Mouse (Mus musculus) embryonic facial prominence, embryonic 14.5 days (tissue): ENCODE results near the gene Tmem82. TPM values are rescaled to one million over a fixed set of nuclear protein-coding genes. Genes with fewer than 3 reads are reported as not detected.

Experiments
- ATAC-seq: fragments of 200-750 bp; cut with Nextera tagmentation; 2 replicates; pipeline ENCODE4 v1.8.0; 2017; ENCODE audit warnings: low read depth, moderate number of reproducible peaks, moderate TSS enrichment
- DNase-seq: peaks from one replicate; pipeline ENCODE4 v3.0.0-alpha.2; 2015; ENCODE audit warnings: low spot score
- H3K27ac ChIP-seq: fragments of 300-500 bp; sonication (generic); replicated peaks from 2 replicates; pipeline ENCODE4 v1.5.1; 2014; ENCODE audit warnings: low read depth, mild to moderate bottlenecking, low read length, moderate library complexity
- H3K27me3 ChIP-seq: fragments of 300-500 bp; sonication (generic); replicated peaks from 2 replicates; pipeline ENCODE4 v1.6.1; 2014; ENCODE audit warnings: low read length; ENCODE audit not compliant: control insufficient read depth, insufficient read depth
- H3K36me3 ChIP-seq: fragments of 300-500 bp; sonication (generic); 2 replicates; pipeline ENCODE4 v1.6.1; 2014; ENCODE audit warnings: low read length, mixed read lengths; ENCODE audit not compliant: control insufficient read depth, insufficient read depth
- H3K4me1 ChIP-seq: fragments of 300-500 bp; sonication (generic); 2 replicates; pipeline ENCODE4 v1.6.1; 2014; ENCODE audit warnings: antibody characterized with exemption, low read length; ENCODE audit not compliant: control insufficient read depth, insufficient read depth
- H3K4me2 ChIP-seq: fragments of 300-500 bp; sonication (generic); 2 replicates; pipeline ENCODE4 v1.6.1; 2014; ENCODE audit warnings: low read depth, mild to moderate bottlenecking, low read length, moderate library complexity, mixed read lengths
- H3K4me3 ChIP-seq: fragments of 300-500 bp; sonication (generic); 2 replicates; pipeline ENCODE4 v1.5.1; 2014; ENCODE audit warnings: low read depth, mild to moderate bottlenecking, low read length
- H3K9ac ChIP-seq: fragments of 300-500 bp; sonication (generic); 2 replicates; pipeline ENCODE4 v1.6.1; 2014; ENCODE audit warnings: low read depth, mild to moderate bottlenecking, low read length, moderate library complexity, mixed read lengths
- H3K9me3 ChIP-seq: fragments of 300-500 bp; sonication (generic); 2 replicates; pipeline ENCODE4 v1.6.1; 2016; ENCODE audit warnings: low read length; ENCODE audit not compliant: control insufficient read depth
- WGBS: fragments of 180-500 bp; shearing (Covaris S2); extraction: QIAGEN DNeasy Blood & Tissue Kit; methylation state at CpG from one replicate; pipeline ENCODE4 v1.1.7; 2014; 5-methylcytosine and 5-hydroxymethylcytosine counted together
- polyA plus RNA-seq: library from polyadenylated mRNA; unstranded; fragments of >200 nt; fragmentation: Nextera tagmentation; extraction: Ambion mirVana; gene quantifications from 2 replicates; pipeline ENCODE4 v1.2.1, GENCODE M21; 2014

Gene Tmem82
- polyA plus RNA-seq, 1 experiment from 2014 or later, result 0.17 TPM

GRCm38 (mm10) chr4:141645988-141646387 is 27.6 kb upstream of the Tmem82 start:
- no peak overlapping the region for H3K4me2 ChIP-seq
- H3K9ac ChIP-seq, result no peak overlapping the region
- no peak overlapping the region for H3K4me3 ChIP-seq
- no peaks in the 10 kb centered on the region for H3K27me3 ChIP-seq
- ATAC-seq, result no peak
- H3K27ac ChIP-seq, result no peak overlapping the region
- H3K4me1 ChIP-seq, result no peaks in the 10 kb centered on the region; the same call in 1 of the 2 replicates
- DNase-seq, result no peak
- H3K9me3 ChIP-seq, result no peaks in the 10 kb centered on the region
- WGBS, result 88% methylated on average over 8 of the region's 8 CpGs
- peaks cover 23% of the 10 kb centered on the region for H3K36me3 ChIP-seq

DNA sequence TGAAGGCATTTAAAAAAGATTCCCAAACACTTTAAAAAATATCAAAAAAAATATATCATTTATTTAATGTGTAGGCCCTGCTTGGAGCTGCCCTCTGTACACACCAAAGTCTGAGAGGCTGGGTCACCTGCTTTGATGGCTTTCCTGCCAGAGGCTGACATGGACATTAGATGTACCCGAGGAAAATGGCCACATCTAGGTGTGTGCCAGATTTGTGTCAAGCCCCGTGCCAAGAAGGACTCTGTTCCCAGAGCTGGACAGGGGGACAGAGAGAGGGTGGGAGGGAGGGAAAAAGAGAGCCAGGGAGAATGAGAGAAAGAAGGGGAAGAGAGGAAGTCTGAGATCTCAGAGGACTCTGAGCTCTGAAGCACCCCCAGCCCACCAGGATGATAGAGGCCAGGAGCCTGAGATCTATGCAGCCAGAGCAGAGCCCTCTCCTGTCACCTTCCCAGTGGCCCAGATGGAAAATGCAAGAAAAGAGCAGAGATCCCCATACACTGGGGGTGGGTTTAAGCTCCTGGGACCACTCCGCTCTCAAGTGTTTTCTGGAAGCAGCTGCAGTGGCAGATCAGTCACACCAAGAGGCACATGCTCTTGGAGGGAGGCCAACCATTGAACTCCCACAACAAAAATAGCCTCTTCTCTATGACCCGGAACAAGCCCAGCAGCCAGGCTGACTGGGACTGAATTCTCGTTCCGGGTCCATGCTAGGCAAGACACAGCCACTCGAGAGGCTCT is 24.9 kb upstream of the Tmem82 start:
- WGBS, result 57% methylated on average over 7 of the region's 7 CpGs
- Histone ChIP-seq H3K4me2 (no peak overlapping the region), H3K4me1 (no peaks in the 10 kb centered on the region; the same call in 1 of the 2 replicates), H3K4me3 (no peak overlapping the region), H3K27me3 (no peaks in the 10 kb centered on the region), H3K27ac (peak overlapping the region; percentile 55), H3K36me3 (peaks cover 47% of the 10 kb centered on the region), H3K9ac (0 out of 2 replicates have a peak overlapping the region, but pooled peaks have one; percentile 25), H3K9me3 (no peaks in the 10 kb centered on the region)
- ATAC-seq (peak; percentile 82), DNase-seq (peak; percentile 89)

DNA sequence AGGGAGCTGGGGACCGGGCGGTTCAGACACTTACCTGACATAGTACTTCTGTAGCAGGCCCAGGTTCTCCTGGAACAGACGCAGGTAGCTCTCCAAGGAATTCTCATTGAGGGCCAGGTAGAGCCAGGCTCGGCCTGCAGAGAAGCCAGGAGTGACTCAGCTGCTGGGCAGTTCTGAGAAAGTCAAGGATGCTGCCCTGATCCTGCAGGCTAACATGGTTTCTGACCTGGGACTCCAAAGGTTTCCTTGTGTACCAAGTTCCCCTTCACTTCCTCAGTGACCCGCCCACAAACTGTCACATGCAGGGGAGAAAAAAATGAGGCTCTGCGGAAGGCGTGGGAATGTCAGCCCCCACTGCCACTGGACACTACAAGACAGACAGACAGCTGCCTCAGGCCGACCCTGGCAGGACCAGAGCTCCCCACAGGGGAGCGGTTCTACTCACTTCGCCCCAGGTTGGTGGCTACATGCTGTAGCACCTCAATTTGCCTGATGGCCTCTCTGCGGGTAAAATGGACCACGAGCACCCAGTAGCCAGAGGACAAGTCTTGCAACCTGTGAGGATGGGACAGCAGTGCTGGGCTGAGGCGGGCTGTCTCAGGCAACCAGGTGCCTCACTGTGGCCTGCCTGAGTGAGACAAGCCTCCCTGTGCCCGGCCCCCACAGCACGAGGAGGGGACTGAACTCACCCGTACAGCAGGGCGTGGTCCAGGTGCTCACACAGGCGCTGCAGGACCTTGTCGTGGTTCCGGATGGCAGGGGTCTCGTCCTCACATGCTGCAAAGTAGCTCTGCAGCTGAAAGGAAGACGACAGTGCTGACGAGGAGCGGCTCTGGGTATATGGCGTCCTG is 23.8 kb upstream of the Tmem82 start:
- Histone ChIP-seq H3K4me2 (no peak overlapping the region), H3K4me3 (no peak overlapping the region), H3K36me3 (peaks cover 55% of the 10 kb centered on the region), H3K27ac (no peak overlapping the region), H3K27me3 (no peaks in the 10 kb centered on the region), H3K9ac (no peak overlapping the region), H3K4me1 (no peaks in the 10 kb centered on the region; the same call in 1 of the 2 replicates), H3K9me3 (no peaks in the 10 kb centered on the region)
- DNase-seq (no peak), ATAC-seq (no peak)
- WGBS, result 88% methylated on average over 25 of the region's 25 CpGs

GRCm38 (mm10) chr4:141641353-141641771 is 22.9 kb upstream of the Tmem82 start:
- DNase-seq, result no peak
- no peak overlapping the region for H3K4me2 ChIP-seq
- H3K36me3 ChIP-seq, result peaks cover 60% of the 10 kb centered on the region
- H3K4me1 ChIP-seq, result no peaks in the 10 kb centered on the region; the same call in 1 of the 2 replicates
- H3K27me3 ChIP-seq, result no peaks in the 10 kb centered on the region
- ATAC-seq, result no peak
- H3K27ac ChIP-seq, result no peak overlapping the region
- no peak overlapping the region for H3K9ac ChIP-seq
- H3K9me3 ChIP-seq, result no peaks in the 10 kb centered on the region
- WGBS, result 80% methylated on average over 6 of the region's 7 CpGs
- no peak overlapping the region for H3K4me3 ChIP-seq

GRCm38 (mm10) chr4:141639474-141639873 is 21.0 kb upstream of the Tmem82 start:
- 65% methylated on average over 11 of the region's 11 CpGs for WGBS

DNA sequence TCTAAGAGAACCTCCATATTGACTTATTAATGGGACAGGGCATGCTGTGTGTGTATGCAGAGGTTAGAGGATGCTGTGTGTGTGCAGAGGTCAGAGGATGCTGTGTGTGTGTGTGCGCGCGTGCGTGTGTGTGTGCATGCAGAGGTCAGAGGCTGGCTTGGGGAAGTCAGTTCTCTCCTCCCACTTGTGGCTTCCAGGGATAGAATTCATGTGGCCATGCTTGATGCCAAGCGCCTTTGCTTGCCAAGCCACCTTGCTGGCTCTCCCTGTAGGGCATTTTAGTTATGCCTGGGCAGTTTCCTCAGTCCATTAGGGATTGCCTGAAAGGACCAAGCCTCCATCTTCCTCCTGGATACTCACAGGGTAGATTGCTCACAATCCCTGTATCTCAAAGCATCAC is 18.3 kb upstream of the Tmem82 start:
- Histone ChIP-seq H3K36me3 (peaks cover 91% of the 10 kb centered on the region), H3K9me3 (no peaks in the 10 kb centered on the region)

More at GRCm38 (mm10) chr4:141639474-141639873, 21.0 kb upstream of the Tmem82 start:
- ATAC-seq (no peak), DNase-seq (no peak)
- Histone ChIP-seq H3K9ac (no peak overlapping the region), H3K4me2 (no peak overlapping the region), H3K4me3 (no peak overlapping the region), H3K27ac (no peak overlapping the region), H3K9me3 (no peaks in the 10 kb centered on the region), H3K36me3 (peaks cover 73% of the 10 kb centered on the region), H3K27me3 (no peaks in the 10 kb centered on the region), H3K4me1 (no peaks in the 10 kb centered on the region; the same call in 1 of the 2 replicates)

DNA sequence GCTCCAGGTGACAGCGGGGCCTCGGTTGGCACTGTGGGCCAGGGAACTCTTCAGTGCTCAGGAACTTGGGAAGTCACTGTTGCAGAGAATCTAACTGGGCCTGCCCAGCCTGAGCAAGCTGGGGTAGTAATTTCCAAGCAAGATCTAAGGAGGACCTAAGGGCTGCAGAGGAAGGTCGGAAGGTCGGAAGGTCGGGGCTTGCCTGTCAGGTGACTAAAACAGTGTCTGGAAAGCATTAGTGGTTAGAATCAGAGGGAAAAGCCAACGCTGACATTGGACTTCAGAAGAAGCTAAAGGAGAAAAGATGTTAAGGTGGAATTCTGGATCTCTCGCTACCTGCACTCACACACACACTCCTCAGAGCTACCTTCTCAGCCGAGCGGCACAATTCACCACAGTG is 17.6 kb upstream of the Tmem82 start:
- Histone ChIP-seq H3K4me1 (no peaks in the 10 kb centered on the region), H3K9me3 (no peaks in the 10 kb centered on the region)
- no peak for ATAC-seq

More for the DNA sequence above, 18.3 kb upstream of the Tmem82 start:
- no peak overlapping the region for H3K27ac ChIP-seq
- no peak overlapping the region for H3K4me2 ChIP-seq
- no peak for DNase-seq
- no peak for ATAC-seq
- no peaks in the 10 kb centered on the region for H3K4me1 ChIP-seq
- no peak overlapping the region for H3K4me3 ChIP-seq
- no peak overlapping the region for H3K9ac ChIP-seq
- 85% methylated on average over 2 of the region's 5 CpGs for WGBS
- no peaks in the 10 kb centered on the region for H3K27me3 ChIP-seq

GRCm38 (mm10) chr4:141632111-141632873 is 13.9 kb upstream of the Tmem82 start:
- Histone ChIP-seq H3K9me3 (no peaks in the 10 kb centered on the region), H3K27ac (no peak overlapping the region), H3K27me3 (no peaks in the 10 kb centered on the region), H3K4me1 (no peaks in the 10 kb centered on the region), H3K9ac (no peak overlapping the region), H3K4me3 (no peak overlapping the region), H3K36me3 (peaks cover 93% of the 10 kb centered on the region), H3K4me2 (no peak overlapping the region)
- 93% methylated on average over 21 of the region's 21 CpGs for WGBS
- ATAC-seq (no peak), DNase-seq (no peak)

More for the DNA sequence above, 17.6 kb upstream of the Tmem82 start:
- Histone ChIP-seq H3K27me3 (no peaks in the 10 kb centered on the region), H3K4me2 (no peak overlapping the region), H3K9ac (no peak overlapping the region), H3K27ac (no peak overlapping the region), H3K4me3 (no peak overlapping the region), H3K36me3 (peaks cover 91% of the 10 kb centered on the region)
- DNase-seq, result no peak
- WGBS, result 51% methylated on average over 9 of the region's 9 CpGs
